Mouse (Mus musculus): Measurements from ENCODE around the gene Sesn2. TPM values are rescaled to one million over a fixed set of nuclear protein-coding genes. Genes with fewer than 3 reads are reported as not detected.

The Sesn2 gene
- polyA plus RNA-seq, 1 experiment from 2014 or later, result 9.2 TPM

Other genes starting within 250 kb of the Sesn2 start
- 49.4 and 50.3 TPM in 2 replicates for gene Gmeb1, start 248.9 kb downstream of the Sesn2 start, polyA plus RNA-seq (2015; fragmentation: Nextera tagmentation; extraction: Ambion mirVana)
- 53.6 and 54.1 TPM in 2 replicates for gene Taf12, start 236.1 kb downstream of the Sesn2 start, polyA plus RNA-seq (2015; fragmentation: Nextera tagmentation; extraction: Ambion mirVana)
- 0.58 and 0.92 TPM in 2 replicates for gene Rab42, start 207.1 kb downstream of the Sesn2 start, polyA plus RNA-seq (2015; fragmentation: Nextera tagmentation; extraction: Ambion mirVana)
- 78.6 and 83.6 TPM in 2 replicates for gene Trnau1ap, start 181.0 kb downstream of the Sesn2 start, polyA plus RNA-seq (2015; fragmentation: Nextera tagmentation; extraction: Ambion mirVana)
- 54.1 and 54.6 TPM in 2 replicates for gene Rcc1, start 156.9 kb downstream of the Sesn2 start, polyA plus RNA-seq (2015; fragmentation: Nextera tagmentation; extraction: Ambion mirVana)
- gene Phactr4, start 88.0 kb downstream of the Sesn2 start, polyA plus RNA-seq (2015; fragmentation: Nextera tagmentation; extraction: Ambion mirVana), result 13.0 and 14.3 TPM in 2 replicates
- gene Med18, start 46.6 kb downstream of the Sesn2 start, polyA plus RNA-seq (2015; fragmentation: Nextera tagmentation; extraction: Ambion mirVana), result 17.8 and 20.9 TPM in 2 replicates
- gene Atpif1, start 23.2 kb upstream of the Sesn2 start, polyA plus RNA-seq (2015; fragmentation: Nextera tagmentation; extraction: Ambion mirVana), result 1,327 and 1,380 TPM in 2 replicates
- 158 and 173 TPM in 2 replicates for gene Dnajc8, start 25.0 kb upstream of the Sesn2 start, polyA plus RNA-seq (2015; fragmentation: Nextera tagmentation; extraction: Ambion mirVana)
- 0.41 and 0.51 TPM in 2 replicates for gene Ptafr, start 53.6 kb upstream of the Sesn2 start, polyA plus RNA-seq (2015; fragmentation: Nextera tagmentation; extraction: Ambion mirVana)
- gene Eya3, start 128.5 kb upstream of the Sesn2 start, polyA plus RNA-seq (2015; fragmentation: Nextera tagmentation; extraction: Ambion mirVana), result 18.1 and 19.9 TPM in 2 replicates
- 4.4 and 5.6 TPM in 2 replicates for gene Xkr8, start 222.0 kb upstream of the Sesn2 start, polyA plus RNA-seq (2015; fragmentation: Nextera tagmentation; extraction: Ambion mirVana)
- gene Smpdl3b, start 246.8 kb upstream of the Sesn2 start, polyA plus RNA-seq (2015; fragmentation: Nextera tagmentation; extraction: Ambion mirVana), result 0.61 and 0.82 TPM in 2 replicates